Mouse (Mus musculus): ENCODE measurements at regions not wholly inside any gene's neighbourhood (a gene's known extent, or its start where the extent isn't known, plus 50 kb on each side); places are given as distances from the start of the nearest gene placed in this dataset.

DNA sequence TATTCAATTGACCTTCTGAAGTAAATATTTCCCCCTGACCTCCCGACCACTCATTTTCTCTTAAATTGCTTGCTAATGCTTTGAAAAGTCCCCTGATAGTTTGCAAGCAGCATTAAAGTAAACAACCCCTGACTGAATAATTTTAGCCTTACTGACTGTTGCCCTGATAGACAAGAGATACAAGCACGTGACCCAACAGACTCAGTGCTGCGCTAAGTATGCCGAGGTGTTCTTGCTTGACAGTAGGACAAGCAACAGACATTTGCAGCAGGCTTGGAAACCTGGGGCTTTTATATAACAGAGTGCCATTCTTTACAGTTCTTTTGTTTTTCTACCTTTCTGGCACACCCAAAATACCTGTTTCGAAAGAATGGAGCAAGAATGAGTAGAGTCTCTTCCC, 2779.9 kb upstream of the Gm7489 start:
- ATAC-seq (ENCODE audit: extremely low read depth, insufficient number of reproducible peaks, low FRiP score, poor library complexity, severe bottlenecking) (no peak), DNase-seq (ENCODE audit: low spot score) (no peak)
- no peak overlapping the region for H3K4me3 ChIP-seq (ENCODE audit: low read depth, low read length)
- no peaks in the 10 kb centered on the region; the same call in 1 of the 2 replicates for H3K9me3 ChIP-seq (replicated peaks)
- no peaks in the 10 kb centered on the region for H3K36me3 ChIP-seq (replicated peaks)
- TF ChIP-seq TAL1 (conservative IDR thresholded peaks at IDR 0.05; ENCODE audit: low read depth, low read length) (no peak), POLR2AphosphoS5 (IDR thresholded peaks at IDR 0.05; ENCODE audit: insufficient replicate concordance, low read depth, low read length) (no peak), CTCF (IDR thresholded peaks at IDR 0.05; ENCODE audit: low read depth, low read length) (no peak), GATA1 (IDR thresholded peaks at IDR 0.05; ENCODE audit: borderline replicate concordance, low read length) (no peak), GATA2 (IDR thresholded peaks at IDR 0.05; ENCODE audit: borderline replicate concordance, low read depth, low read length) (no peak)
- H3K4me1 ChIP-seq (ENCODE audit: insufficient read depth, low read depth, low read length): no peaks in the 10 kb centered on the region
- no peaks in the 10 kb centered on the region for H3K27me3 ChIP-seq (ENCODE audit: insufficient read depth, low read length)

DNA sequence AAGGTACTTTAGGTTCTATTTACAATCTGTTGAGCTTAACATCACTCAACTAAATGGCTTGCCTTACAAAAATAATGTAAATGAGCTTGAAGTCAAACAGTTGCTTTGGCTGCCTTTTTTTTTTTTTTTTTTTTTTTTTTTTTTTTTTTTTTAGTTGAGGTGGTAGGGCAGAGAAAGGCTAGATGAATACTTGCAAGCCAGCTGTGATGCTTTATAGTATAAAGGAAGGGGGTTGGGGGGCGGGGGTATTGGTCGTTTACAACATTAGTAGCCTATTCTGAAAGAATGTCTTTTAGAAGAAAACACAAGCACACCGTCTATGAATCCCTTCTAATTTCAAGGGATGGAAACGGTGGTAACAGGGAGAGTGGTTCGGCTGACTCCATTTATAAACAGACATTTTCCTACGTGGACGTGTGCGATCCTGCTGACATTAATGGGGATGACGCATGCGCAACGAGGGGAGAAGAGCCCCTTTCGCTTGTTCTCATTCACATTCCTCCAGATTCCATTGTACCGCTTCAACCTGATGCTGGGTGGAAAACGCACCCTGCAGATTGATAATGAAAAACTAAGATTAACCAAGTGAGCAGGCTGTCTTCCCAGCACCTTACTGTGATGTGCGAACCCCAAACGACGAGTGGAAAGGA, 2779.2 kb upstream of the Gm7489 start:
- Histone ChIP-seq H3K4me1 (ENCODE audit: insufficient read depth, low read depth, low read length) (no peaks in the 10 kb centered on the region), H3K4me3 (ENCODE audit: low read depth, low read length) (no peak overlapping the region), H3K9me3 (replicated peaks) (no peaks in the 10 kb centered on the region; the same call in 1 of the 2 replicates), H3K36me3 (replicated peaks) (no peaks in the 10 kb centered on the region), H3K27me3 (ENCODE audit: insufficient read depth, low read length) (no peaks in the 10 kb centered on the region)
- DNase-seq (ENCODE audit: low spot score) (no peak), ATAC-seq (ENCODE audit: extremely low read depth, insufficient number of reproducible peaks, low FRiP score, poor library complexity, severe bottlenecking) (no peak)
- no peak for TF ChIP-seq GATA2 (IDR thresholded peaks at IDR 0.05; ENCODE audit: borderline replicate concordance, low read depth, low read length)

DNA sequence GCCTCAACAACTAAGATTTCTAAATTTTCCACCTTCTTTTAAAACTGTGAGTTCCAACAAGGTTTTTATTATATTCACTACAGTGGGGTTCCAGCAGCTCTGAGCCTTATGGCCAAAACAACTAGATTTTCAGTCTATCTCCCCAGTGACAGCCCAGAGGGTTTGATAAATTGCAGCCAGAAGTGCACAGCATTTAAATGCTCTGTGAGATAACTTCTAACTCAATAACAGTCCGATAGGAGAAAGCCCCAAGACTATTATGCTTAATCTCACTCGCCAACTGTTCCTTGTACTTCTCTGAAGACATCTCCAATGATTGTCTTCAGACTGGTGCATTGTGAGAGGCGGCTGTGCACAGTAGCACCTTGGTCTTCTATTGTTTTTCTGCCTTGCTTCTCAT, 2774.5 kb upstream of the Gm7489 start:
- no peak for TF ChIP-seq CTCF (IDR thresholded peaks at IDR 0.05; ENCODE audit: low read depth, low read length)
- TF ChIP-seq TAL1 (conservative IDR thresholded peaks at IDR 0.05; ENCODE audit: low read depth, low read length): no peak
- no peak for TF ChIP-seq GATA1 (IDR thresholded peaks at IDR 0.05; ENCODE audit: borderline replicate concordance, low read length)
- TF ChIP-seq GATA2 (IDR thresholded peaks at IDR 0.05; ENCODE audit: borderline replicate concordance, low read depth, low read length): no peak
- TF ChIP-seq POLR2AphosphoS5 (IDR thresholded peaks at IDR 0.05; ENCODE audit: insufficient replicate concordance, low read depth, low read length): no peak
- Histone ChIP-seq H3K9me3 (replicated peaks) (no peaks in the 10 kb centered on the region; the same call in 1 of the 2 replicates), H3K4me1 (ENCODE audit: insufficient read depth, low read depth, low read length) (no peaks in the 10 kb centered on the region), H3K36me3 (replicated peaks) (no peaks in the 10 kb centered on the region), H3K4me3 (ENCODE audit: low read depth, low read length) (no peak overlapping the region), H3K27me3 (ENCODE audit: insufficient read depth, low read length) (no peaks in the 10 kb centered on the region)
- DNase-seq (ENCODE audit: low spot score) (no peak), ATAC-seq (ENCODE audit: extremely low read depth, insufficient number of reproducible peaks, low FRiP score, poor library complexity, severe bottlenecking) (no peak)

DNA sequence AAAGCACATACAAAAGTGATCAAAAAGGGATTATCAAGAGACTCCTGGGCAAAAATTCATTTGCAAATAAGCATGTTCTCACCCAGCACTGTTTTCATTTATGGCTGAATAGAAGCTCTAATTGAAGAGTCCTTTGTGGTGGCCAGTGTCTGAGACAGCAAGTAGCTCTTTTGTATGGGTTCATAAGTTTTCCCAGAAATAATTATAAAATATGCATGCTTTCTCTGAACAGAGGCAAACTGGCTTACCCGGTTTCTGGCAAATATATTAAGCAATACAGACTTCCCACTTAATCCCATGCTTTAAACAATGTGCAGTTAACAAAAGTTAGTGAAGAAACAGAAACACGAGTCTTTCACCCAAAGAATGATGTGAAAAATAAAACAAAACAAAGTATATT, 2758.8 kb upstream of the Gm7489 start:
- ATAC-seq (ENCODE audit: extremely low read depth, insufficient number of reproducible peaks, low FRiP score, poor library complexity, severe bottlenecking): no peak
- Histone ChIP-seq H3K9me3 (replicated peaks) (no peaks in the 10 kb centered on the region), H3K4me3 (ENCODE audit: low read depth, low read length) (no peak overlapping the region), H3K36me3 (replicated peaks) (no peaks in the 10 kb centered on the region), H3K4me1 (ENCODE audit: insufficient read depth, low read depth, low read length) (no peaks in the 10 kb centered on the region), H3K27me3 (ENCODE audit: insufficient read depth, low read length) (no peaks in the 10 kb centered on the region)
- no peak for DNase-seq (ENCODE audit: low spot score)
- TF ChIP-seq POLR2AphosphoS5 (IDR thresholded peaks at IDR 0.05; ENCODE audit: insufficient replicate concordance, low read depth, low read length): no peak
- TF ChIP-seq CTCF (IDR thresholded peaks at IDR 0.05; ENCODE audit: low read depth, low read length): no peak
- no peak for TF ChIP-seq GATA1 (IDR thresholded peaks at IDR 0.05; ENCODE audit: borderline replicate concordance, low read length)
- TF ChIP-seq GATA2 (IDR thresholded peaks at IDR 0.05; ENCODE audit: borderline replicate concordance, low read depth, low read length): no peak
- TF ChIP-seq TAL1 (conservative IDR thresholded peaks at IDR 0.05; ENCODE audit: low read depth, low read length): no peak

DNA sequence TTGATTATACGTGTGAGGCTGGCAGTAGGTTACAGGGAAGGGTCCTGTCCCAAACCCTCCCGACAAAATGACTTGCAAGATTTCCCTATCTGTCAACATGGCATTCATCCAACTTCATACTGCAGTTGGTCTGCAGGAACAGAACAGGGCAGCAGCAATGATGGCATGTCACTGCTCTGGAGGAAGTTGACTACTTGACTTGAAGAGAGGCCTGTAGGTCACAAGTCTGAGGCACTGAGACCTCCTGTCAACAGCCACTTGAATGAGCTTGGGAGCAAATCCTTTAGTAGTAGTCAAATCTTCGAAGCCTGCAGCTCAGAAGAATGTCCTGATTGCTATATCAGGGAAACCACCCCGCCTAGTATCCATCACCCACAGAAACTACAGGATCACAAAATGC, 2753.7 kb upstream of the Gm7489 start:
- no peak for ATAC-seq (ENCODE audit: extremely low read depth, insufficient number of reproducible peaks, low FRiP score, poor library complexity, severe bottlenecking)
- Histone ChIP-seq H3K36me3 (replicated peaks) (no peaks in the 10 kb centered on the region), H3K9me3 (replicated peaks) (no peaks in the 10 kb centered on the region), H3K27me3 (ENCODE audit: insufficient read depth, low read length) (no peaks in the 10 kb centered on the region), H3K4me1 (ENCODE audit: insufficient read depth, low read depth, low read length) (no peaks in the 10 kb centered on the region), H3K4me3 (ENCODE audit: low read depth, low read length) (no peak overlapping the region)
- no peak for DNase-seq (ENCODE audit: low spot score)
- TF ChIP-seq GATA2 (IDR thresholded peaks at IDR 0.05; ENCODE audit: borderline replicate concordance, low read depth, low read length) (no peak), GATA1 (IDR thresholded peaks at IDR 0.05; ENCODE audit: borderline replicate concordance, low read length) (no peak), TAL1 (conservative IDR thresholded peaks at IDR 0.05; ENCODE audit: low read depth, low read length) (no peak), POLR2AphosphoS5 (IDR thresholded peaks at IDR 0.05; ENCODE audit: insufficient replicate concordance, low read depth, low read length) (no peak), CTCF (IDR thresholded peaks at IDR 0.05; ENCODE audit: low read depth, low read length) (no peak)

DNA sequence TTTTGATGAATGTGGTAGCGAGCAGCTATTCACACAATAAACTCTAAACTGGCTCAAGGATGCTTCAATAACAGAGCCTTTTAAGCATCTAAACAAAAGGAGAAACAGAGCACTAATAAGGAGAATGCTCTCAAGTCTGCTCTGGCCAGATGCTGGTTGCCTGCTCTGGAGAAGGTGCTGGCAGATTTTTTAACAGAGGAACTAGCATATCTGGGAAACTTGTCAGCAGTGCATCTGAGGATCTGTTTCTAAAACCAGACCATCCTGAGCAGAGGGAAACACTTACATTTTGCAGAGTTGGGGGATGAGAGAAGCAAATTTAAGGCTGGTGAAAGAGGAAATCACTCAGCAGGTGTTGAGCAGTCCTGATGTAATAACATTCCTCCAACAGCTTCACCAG, 2748.6 kb upstream of the Gm7489 start:
- Histone ChIP-seq H3K27me3 (ENCODE audit: insufficient read depth, low read length) (no peaks in the 10 kb centered on the region), H3K4me1 (ENCODE audit: insufficient read depth, low read depth, low read length) (no peaks in the 10 kb centered on the region), H3K36me3 (replicated peaks) (no peaks in the 10 kb centered on the region), H3K9me3 (replicated peaks) (no peaks in the 10 kb centered on the region), H3K4me3 (ENCODE audit: low read depth, low read length) (no peak overlapping the region)
- no peak for DNase-seq (ENCODE audit: low spot score)
- TF ChIP-seq CTCF (IDR thresholded peaks at IDR 0.05; ENCODE audit: low read depth, low read length) (no peak), GATA2 (IDR thresholded peaks at IDR 0.05; ENCODE audit: borderline replicate concordance, low read depth, low read length) (no peak), TAL1 (conservative IDR thresholded peaks at IDR 0.05; ENCODE audit: low read depth, low read length) (no peak), GATA1 (IDR thresholded peaks at IDR 0.05; ENCODE audit: borderline replicate concordance, low read length) (no peak), POLR2AphosphoS5 (IDR thresholded peaks at IDR 0.05; ENCODE audit: insufficient replicate concordance, low read depth, low read length) (no peak)
- ATAC-seq (ENCODE audit: extremely low read depth, insufficient number of reproducible peaks, low FRiP score, poor library complexity, severe bottlenecking): no peak
